Mouse (Mus musculus) kidney, embryonic 15.5 days (tissue): Measurements from ENCODE around the gene Adat1. TPM values are rescaled to one million over a fixed set of nuclear protein-coding genes. Genes with fewer than 3 reads are reported as not detected.
A peak's percentile ranks its signal among the peaks of the same experiment; 100 is the strongest.

Experiments
- ATAC-seq: fragments of 200-750 bp; cut with Nextera tagmentation; replicated peaks from 2 replicates; pipeline ENCODE4 v1.8.0; 2017; ENCODE audit warnings: moderate TSS enrichment; ENCODE audit not compliant: low FRiP score
- H3K27ac ChIP-seq: fragments of 300-500 bp; sonication (generic); 2 replicates; pipeline ENCODE4 v1.5.1; 2015; ENCODE audit warnings: mild to moderate bottlenecking, inconsistent platforms
- H3K27me3 ChIP-seq: fragments of 300-500 bp; sonication (generic); 2 replicates; pipeline ENCODE4 v1.6.1; 2015; ENCODE audit warnings: inconsistent platforms
- H3K36me3 ChIP-seq: fragments of 300-500 bp; sonication (generic); 2 replicates; pipeline ENCODE4 v1.6.1; 2015; ENCODE audit warnings: inconsistent platforms
- H3K4me1 ChIP-seq: fragments of 300-500 bp; sonication (generic); 2 replicates; pipeline ENCODE4 v1.6.1; 2015; ENCODE audit warnings: inconsistent platforms
- H3K4me2 ChIP-seq: fragments of 300-500 bp; sonication (generic); 2 replicates; pipeline ENCODE4 v1.6.1; 2015; ENCODE audit warnings: moderate library complexity, mild to moderate bottlenecking, inconsistent platforms
- H3K4me3 ChIP-seq: fragments of 300-500 bp; sonication (generic); replicated peaks from 2 replicates; pipeline ENCODE4 v1.5.1; 2015; ENCODE audit warnings: mild to moderate bottlenecking, inconsistent platforms
- H3K9ac ChIP-seq: fragments of 300-500 bp; sonication (generic); 2 replicates; pipeline ENCODE4 v1.6.1; 2015; ENCODE audit warnings: mild to moderate bottlenecking, inconsistent platforms
- H3K9me3 ChIP-seq: fragments of 300-500 bp; sonication (generic); replicated peaks from 2 replicates; pipeline ENCODE4 v1.6.1; 2016; ENCODE audit warnings: inconsistent platforms
- WGBS: fragments of 180-500 bp; shearing (Covaris S2); methylation state at CpG from one replicate; pipeline ENCODE4 v1.1.7; 2015; ENCODE audit warnings: mixed read lengths; 5-methylcytosine and 5-hydroxymethylcytosine counted together
- polyA plus RNA-seq: library from polyadenylated mRNA; unstranded; fragments of >200 nt; fragmentation: Nextera tagmentation; extraction: Ambion mirVana; gene quantifications from 2 replicates; pipeline ENCODE4 v1.2.1, GENCODE M21; 2015

The Adat1 gene
- polyA plus RNA-seq, 1 experiment from 2014 or later: 12.1 TPM

DNA sequence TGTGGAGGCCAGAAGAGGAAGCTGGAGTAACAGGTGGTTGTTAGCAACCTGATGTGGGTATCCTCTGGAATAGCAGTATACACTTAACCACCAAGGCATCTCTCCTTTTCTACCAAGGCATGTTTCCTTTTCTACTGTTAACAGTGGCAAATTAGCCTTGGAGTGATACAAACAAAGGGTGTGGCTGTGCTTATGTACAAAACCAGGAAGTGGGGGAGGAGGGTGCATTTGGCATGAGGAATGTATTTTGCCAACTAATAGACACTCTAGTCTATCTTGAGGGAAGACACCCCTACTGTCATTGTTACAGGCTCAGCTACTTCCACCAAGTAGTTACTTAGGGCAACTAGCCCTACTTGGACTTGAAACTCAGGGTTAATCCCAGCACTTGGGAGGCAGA, 12.7 kb upstream of the Adat1 start:
- ATAC-seq: no peak
- Histone ChIP-seq H3K4me1 (peaks cover 4% of the 10 kb centered on the region), H3K27me3 (no peaks in the 10 kb centered on the region), H3K9ac (no peak overlapping the region), H3K9me3 (no peaks in the 10 kb centered on the region), H3K4me2 (no peak overlapping the region), H3K4me3 (no peak overlapping the region), H3K27ac (no peak overlapping the region), H3K36me3 (peaks cover 85% of the 10 kb centered on the region)

DNA sequence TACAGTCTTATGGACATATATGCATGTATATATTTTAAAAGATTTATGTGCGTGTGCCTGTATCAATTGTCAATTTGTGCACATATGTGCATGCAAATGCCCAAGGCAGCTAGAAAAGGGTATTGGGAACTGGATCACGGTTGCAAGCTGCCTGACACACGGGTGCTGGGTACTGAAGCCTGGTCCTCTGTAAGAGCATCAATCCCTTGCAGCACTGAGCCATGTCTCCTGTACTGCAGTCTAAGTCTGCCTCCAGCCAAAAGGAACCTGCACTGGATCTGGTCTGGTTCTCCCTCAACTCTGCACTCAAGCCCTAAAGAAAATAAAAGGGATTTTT, 569 bp upstream of the Adat1 start:
- Histone ChIP-seq H3K4me2 (peak overlapping the region; percentile 78; the same call in 1 of the 2 replicates), H3K4me1 (peaks cover 7% of the 10 kb centered on the region), H3K36me3 (peaks cover 73% of the 10 kb centered on the region), H3K4me3 (peak overlapping the region; percentile 85), H3K9me3 (no peaks in the 10 kb centered on the region), H3K9ac (no peak overlapping the region), H3K27me3 (no peaks in the 10 kb centered on the region), H3K27ac (no peak overlapping the region)
- ATAC-seq: no peak
- WGBS: 75% methylated on average over 3 of the region's 3 CpGs

DNA sequence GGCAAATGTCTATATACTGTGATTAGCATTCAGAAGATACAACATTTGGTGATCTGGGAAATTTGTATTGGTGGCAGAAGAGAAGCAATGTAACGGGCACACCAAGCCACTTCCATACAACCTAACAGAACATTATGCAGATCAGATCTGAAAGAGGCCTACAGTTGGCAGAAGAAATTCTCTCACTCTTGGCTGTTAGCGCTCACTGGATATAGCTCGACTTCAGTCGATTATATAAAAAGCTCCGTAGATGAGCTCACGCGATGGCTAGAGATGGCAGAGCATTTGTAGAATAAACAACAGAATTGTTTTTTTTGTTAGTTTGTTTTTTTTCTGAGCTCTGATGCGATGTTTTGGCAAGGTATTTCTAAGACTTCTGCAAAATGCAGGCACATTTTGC, 824 bp downstream of the Adat1 start:
- ATAC-seq: no peak
- Histone ChIP-seq H3K4me3 (peak overlapping the region; percentile 85), H3K27me3 (no peaks in the 10 kb centered on the region), H3K27ac (no peak overlapping the region), H3K4me1 (peaks cover 7% of the 10 kb centered on the region), H3K36me3 (peaks cover 69% of the 10 kb centered on the region), H3K4me2 (peak overlapping the region; percentile 78), H3K9ac (peak overlapping the region; percentile 85), H3K9me3 (no peaks in the 10 kb centered on the region)
- 67% methylated on average over 8 of the region's 8 CpGs for WGBS

DNA sequence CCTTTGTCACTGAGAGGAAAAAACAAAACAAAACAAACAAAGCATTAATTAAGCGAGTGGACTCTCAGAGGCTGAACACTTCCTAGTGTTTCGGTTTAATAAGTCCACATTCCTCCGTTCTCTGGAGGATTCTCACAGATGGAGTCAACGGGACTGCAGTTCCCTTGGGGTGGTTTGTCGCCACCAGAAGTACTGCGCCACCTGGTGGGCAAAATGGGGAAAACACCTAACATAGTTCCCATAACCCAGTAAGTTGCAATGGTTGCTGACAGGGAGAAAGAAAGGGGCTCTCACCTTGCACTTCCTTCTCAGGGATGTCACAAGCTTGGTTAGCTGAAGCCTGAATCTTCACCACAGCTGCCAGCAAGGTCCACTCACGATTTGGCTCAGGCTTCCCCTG, 2.2 kb downstream of the Adat1 start:
- Histone ChIP-seq H3K4me3 (no peak overlapping the region), H3K36me3 (peaks cover 68% of the 10 kb centered on the region), H3K27me3 (no peaks in the 10 kb centered on the region), H3K9me3 (no peaks in the 10 kb centered on the region), H3K27ac (no peak overlapping the region), H3K4me1 (peaks cover 10% of the 10 kb centered on the region), H3K9ac (no peak overlapping the region), H3K4me2 (peak overlapping the region; percentile 17; the same call in 1 of the 2 replicates)
- 0 out of 2 replicates have a peak, but pooled peaks have one; percentile 23 for ATAC-seq
- 15% methylated on average over 7 of the region's 7 CpGs for WGBS

DNA sequence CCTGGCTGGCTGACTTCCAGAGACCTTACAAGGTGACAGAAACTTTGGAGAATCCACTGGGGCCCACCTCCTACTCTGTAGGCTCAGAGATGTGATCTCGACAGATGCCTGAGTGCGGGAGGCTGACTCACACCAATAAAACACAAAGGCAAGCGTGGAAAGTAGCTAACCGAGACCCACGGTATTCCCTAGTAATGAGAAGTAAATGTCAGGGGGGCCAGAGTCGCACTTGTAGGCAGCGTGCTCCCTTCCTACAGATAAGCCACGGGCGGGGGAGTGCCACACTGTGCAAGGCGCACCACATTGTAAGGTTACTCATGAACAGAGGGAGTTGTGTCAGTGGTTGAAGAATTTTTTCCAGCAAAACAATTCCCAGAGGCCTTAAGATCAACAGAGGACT, 7.6 kb downstream of the Adat1 start:
- Histone ChIP-seq H3K4me2 (no peak overlapping the region), H3K27me3 (no peaks in the 10 kb centered on the region), H3K36me3 (peaks cover 71% of the 10 kb centered on the region), H3K9ac (no peak overlapping the region), H3K27ac (peak overlapping the region; percentile 57), H3K4me3 (no peak overlapping the region), H3K4me1 (peaks cover 11% of the 10 kb centered on the region), H3K9me3 (no peaks in the 10 kb centered on the region)
- WGBS: 58% methylated on average over 10 of the region's 10 CpGs
- ATAC-seq: no peak

DNA sequence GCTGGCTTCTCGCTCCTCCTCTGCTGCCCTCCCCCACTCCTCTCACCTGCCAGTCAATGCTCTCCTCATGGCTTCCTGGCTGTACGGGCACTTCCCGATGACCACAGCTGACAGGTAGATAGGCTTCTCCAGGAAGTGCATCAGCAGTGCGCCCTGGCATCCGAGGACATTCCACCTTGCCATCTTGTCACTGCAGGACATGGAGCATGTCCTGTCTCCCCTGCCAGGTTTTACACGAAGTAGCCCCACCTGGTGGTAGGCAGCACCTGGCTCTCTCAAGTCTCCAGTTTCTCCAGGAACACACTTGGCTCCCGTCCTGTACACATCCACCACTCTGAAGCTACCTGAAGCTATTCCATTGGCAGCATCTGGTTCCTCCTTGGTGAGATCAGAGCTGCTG, 10.0 kb downstream of the Adat1 start:
- 77% methylated on average over 7 of the region's 7 CpGs for WGBS
- Histone ChIP-seq H3K9ac (no peak overlapping the region), H3K27ac (no peak overlapping the region), H3K27me3 (no peaks in the 10 kb centered on the region), H3K4me2 (no peak overlapping the region), H3K4me3 (no peak overlapping the region), H3K36me3 (peaks cover 52% of the 10 kb centered on the region), H3K4me1 (peaks cover 11% of the 10 kb centered on the region), H3K9me3 (no peaks in the 10 kb centered on the region)
- no peak for ATAC-seq

DNA sequence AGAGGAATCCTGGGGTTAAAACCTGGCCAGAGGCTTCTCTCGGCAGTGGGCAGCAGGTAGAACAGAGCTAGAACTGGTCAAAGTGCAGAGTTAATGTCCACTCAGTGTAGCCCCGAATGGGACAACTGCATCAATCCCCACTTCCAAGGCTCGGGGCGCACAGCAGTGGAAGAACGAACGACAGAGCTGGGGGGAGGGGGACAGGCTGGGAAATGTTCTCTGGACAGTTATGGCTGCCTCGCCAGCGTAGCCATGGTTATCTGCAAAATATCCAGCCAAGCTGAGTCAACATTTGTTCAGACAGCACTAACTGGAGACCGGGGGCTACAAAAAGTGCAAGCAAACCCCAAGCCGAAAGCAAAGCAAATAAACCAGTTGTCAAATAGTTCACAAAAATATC, 14.0 kb downstream of the Adat1 start:
- Histone ChIP-seq H3K9ac (no peak overlapping the region), H3K4me1 (no peaks in the 10 kb centered on the region; the same call in 1 of the 2 replicates), H3K27ac (no peak overlapping the region), H3K27me3 (no peaks in the 10 kb centered on the region), H3K36me3 (peaks cover 54% of the 10 kb centered on the region), H3K9me3 (peaks cover 4% of the 10 kb centered on the region; the same call in 1 of the 2 replicates), H3K4me2 (no peak overlapping the region), H3K4me3 (no peak overlapping the region)
- 79% methylated on average over 10 of the region's 10 CpGs for WGBS
- no peak for ATAC-seq

DNA sequence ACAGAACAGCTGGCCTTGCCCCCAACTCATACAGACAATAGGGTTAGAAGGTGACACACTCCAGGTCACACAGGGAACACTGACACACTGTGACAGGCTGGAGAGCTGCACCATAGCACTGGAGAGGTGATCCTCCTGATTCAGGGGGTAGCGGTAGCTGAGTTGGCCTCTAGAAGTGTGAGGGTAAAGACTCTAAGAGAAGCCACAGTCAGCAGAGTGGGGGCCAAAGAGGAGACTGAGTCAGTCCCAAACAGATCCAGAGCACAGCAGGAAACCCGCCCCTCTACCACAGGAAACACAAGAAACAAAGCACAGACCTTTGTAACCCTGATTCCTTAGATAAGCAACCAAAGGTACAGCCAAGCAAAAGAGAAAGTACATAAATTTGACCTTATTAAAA, 15.8 kb downstream of the Adat1 start:
- 91% methylated on average over 2 of the region's 2 CpGs for WGBS
- H3K9ac ChIP-seq: no peak overlapping the region
- no peak for ATAC-seq
- peaks cover 51% of the 10 kb centered on the region for H3K36me3 ChIP-seq
- H3K27ac ChIP-seq: no peak overlapping the region
- H3K9me3 ChIP-seq: peaks cover 4% of the 10 kb centered on the region; the same call in 1 of the 2 replicates
- no peak overlapping the region for H3K4me2 ChIP-seq
- H3K4me1 ChIP-seq: no peaks in the 10 kb centered on the region
- H3K27me3 ChIP-seq: no peaks in the 10 kb centered on the region
- H3K4me3 ChIP-seq: no peak overlapping the region

DNA sequence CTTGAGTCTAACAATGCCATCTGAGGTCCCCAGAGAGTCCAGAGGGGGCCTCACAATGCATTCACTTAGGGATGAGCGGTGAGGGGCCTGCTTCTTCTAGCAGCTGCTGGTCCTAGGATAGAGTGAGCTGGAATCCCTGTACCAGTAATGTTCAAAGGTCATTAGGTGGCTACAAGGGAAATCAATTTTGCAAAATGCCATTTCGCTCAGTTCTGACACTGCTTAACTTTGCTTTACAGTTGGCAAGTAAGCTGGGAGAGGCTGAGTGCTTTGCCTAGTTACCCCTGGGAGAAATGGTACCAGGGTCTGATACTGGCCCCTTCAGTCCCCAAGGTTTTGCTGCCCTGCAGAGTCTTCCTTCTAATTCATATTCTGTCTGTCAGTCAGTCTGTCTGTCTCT, 16.4 kb downstream of the Adat1 start:
- Histone ChIP-seq H3K27ac (no peak overlapping the region), H3K36me3 (peaks cover 56% of the 10 kb centered on the region), H3K27me3 (no peaks in the 10 kb centered on the region), H3K9me3 (peaks cover 4% of the 10 kb centered on the region; the same call in 1 of the 2 replicates), H3K4me3 (no peak overlapping the region), H3K4me1 (no peaks in the 10 kb centered on the region), H3K4me2 (no peak overlapping the region), H3K9ac (no peak overlapping the region)
- no peak for ATAC-seq
- WGBS: 95% methylated on average over 2 of the region's 2 CpGs

DNA sequence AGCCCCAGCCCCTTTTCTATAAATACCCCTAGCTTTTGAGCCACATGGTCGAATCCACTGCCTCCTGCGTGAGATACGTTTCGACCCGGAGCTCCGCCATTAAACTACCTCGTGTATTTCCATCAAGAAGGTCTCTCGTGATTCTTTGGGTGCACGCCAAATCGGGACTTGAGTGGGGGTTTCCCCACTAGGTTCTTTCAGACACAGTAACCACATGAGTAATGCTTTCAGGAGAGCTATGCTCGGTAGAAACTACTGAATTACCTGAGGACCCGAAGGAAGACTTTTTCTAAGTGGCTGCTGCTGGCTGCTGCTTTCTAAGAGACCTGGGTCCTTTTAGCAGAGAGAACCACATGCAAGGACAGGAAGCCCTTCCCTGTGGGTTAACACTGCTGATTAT, 18.0 kb downstream of the Adat1 start:
- WGBS: 93% methylated on average over 12 of the region's 12 CpGs
- no peak for ATAC-seq
- H3K9me3 ChIP-seq: peaks cover 4% of the 10 kb centered on the region; the same call in 1 of the 2 replicates
- H3K4me1 ChIP-seq: no peaks in the 10 kb centered on the region
- H3K9ac ChIP-seq: no peak overlapping the region
- peaks cover 60% of the 10 kb centered on the region for H3K36me3 ChIP-seq
- no peak overlapping the region for H3K27ac ChIP-seq
- H3K27me3 ChIP-seq: no peaks in the 10 kb centered on the region
- no peak overlapping the region for H3K4me2 ChIP-seq
- no peak overlapping the region for H3K4me3 ChIP-seq

DNA sequence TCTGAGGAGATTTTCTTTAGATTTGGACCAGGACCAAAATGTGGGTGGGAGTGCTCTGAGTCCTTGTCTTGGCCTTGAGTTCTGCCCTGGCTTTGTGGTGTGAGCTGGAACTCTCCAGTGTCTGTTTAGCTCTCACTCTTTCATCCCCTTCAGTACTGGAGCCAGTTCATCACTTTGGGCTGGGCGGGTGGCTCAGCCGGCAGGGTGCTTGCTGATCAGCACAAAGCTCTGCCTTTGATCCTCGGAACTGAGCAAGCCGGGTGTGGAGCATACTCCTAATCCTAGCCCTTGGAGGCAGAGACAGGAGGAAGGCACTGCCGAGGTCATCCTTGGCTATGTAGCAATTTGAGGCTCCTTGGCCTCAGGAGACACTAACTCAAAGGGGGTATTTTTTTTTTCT, 23.1 kb downstream of the Adat1 start:
- H3K4me2 ChIP-seq: no peak overlapping the region
- no peak for ATAC-seq
- H3K9me3 ChIP-seq: peaks cover 4% of the 10 kb centered on the region; the same call in 1 of the 2 replicates
- H3K27ac ChIP-seq: no peak overlapping the region
- peaks cover 36% of the 10 kb centered on the region for H3K36me3 ChIP-seq
- no peak overlapping the region for H3K9ac ChIP-seq
- WGBS: 40% methylated on average over 5 of the region's 5 CpGs
- no peaks in the 10 kb centered on the region for H3K4me1 ChIP-seq
- no peaks in the 10 kb centered on the region for H3K27me3 ChIP-seq
- H3K4me3 ChIP-seq: no peak overlapping the region

DNA sequence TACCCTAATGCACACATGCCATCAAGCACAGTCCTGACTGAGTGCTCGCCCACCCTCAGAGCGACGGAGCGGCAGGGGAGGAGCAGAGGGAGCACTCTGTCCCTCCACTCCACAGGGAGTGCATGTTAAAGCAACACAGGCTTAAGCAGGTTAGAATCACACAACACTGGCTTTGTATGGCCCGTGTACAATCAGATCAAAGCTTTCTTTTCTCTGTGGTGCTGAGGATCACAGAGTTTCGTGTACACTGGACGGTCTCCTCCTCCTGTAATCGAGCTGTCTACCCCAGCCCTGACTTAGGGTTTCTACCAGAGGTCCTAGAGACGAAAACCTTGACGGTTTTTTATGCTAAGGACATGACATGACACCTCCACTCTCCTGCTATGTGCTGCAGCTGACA, 23.6 kb downstream of the Adat1 start:
- H3K9me3 ChIP-seq: peaks cover 1% of the 10 kb centered on the region; the same call in 1 of the 2 replicates
- no peak overlapping the region for H3K27ac ChIP-seq
- H3K9ac ChIP-seq: no peak overlapping the region
- H3K36me3 ChIP-seq: peaks cover 32% of the 10 kb centered on the region
- no peak overlapping the region for H3K4me2 ChIP-seq
- 84% methylated on average over 10 of the region's 10 CpGs for WGBS
- no peaks in the 10 kb centered on the region for H3K27me3 ChIP-seq
- no peaks in the 10 kb centered on the region for H3K4me1 ChIP-seq
- H3K4me3 ChIP-seq: no peak overlapping the region
- ATAC-seq: no peak

DNA sequence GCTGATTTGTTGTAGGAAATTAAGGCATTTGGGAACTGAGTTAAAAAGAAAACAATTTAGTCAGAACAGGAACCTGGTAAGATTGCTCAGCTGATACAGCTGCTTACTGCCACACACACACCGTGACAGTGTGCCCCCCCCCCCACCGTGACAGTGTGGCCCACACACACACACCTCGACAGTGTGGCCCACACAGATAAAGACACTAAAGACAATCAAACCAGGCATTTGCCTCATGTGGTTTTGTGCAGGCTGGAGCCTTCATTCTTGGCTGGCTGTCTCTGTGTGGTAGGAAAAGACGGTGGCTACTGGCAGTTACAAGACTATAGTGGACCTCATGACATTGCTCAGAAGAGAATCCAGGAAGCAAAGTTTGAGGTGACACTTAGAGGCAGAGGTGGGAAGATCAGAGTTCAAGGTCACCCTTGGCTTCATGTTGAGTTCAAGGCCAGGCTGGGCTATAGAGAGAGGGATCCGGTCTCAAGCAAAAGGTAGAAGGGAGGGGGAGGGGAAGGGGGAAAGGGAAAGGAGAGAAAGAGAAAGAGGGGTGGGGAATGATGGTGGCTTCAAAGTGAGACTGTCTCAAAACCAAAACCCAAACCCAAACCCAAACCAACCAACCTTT, 24.7 kb downstream of the Adat1 start:
- H3K27me3 ChIP-seq: no peaks in the 10 kb centered on the region
- H3K9ac ChIP-seq: no peak overlapping the region
- no peak overlapping the region for H3K4me3 ChIP-seq
- WGBS: 83% methylated on average over 5 of the region's 5 CpGs
- no peak overlapping the region for H3K27ac ChIP-seq
- no peak for ATAC-seq
- no peak overlapping the region for H3K4me2 ChIP-seq
- H3K36me3 ChIP-seq: peaks cover 22% of the 10 kb centered on the region
- H3K4me1 ChIP-seq: no peaks in the 10 kb centered on the region
- no peaks in the 10 kb centered on the region for H3K9me3 ChIP-seq
